Mouse (Mus musculus) kidney, embryonic 15.5 days (tissue): ENCODE measurements around the gene Stx11. TPM values are rescaled to one million over a fixed set of nuclear protein-coding genes. Genes with fewer than 3 reads are reported as not detected.

ENCODE experiments used
- ATAC-seq: fragments of 200-750 bp; cut with Nextera tagmentation; replicated peaks from 2 replicates; pipeline ENCODE4 v1.8.0; 2017; ENCODE audit warnings: moderate TSS enrichment; ENCODE audit not compliant: low FRiP score
- H3K27ac ChIP-seq: fragments of 300-500 bp; sonication (generic); 2 replicates; pipeline ENCODE4 v1.5.1; 2015; ENCODE audit warnings: mild to moderate bottlenecking, inconsistent platforms
- H3K27me3 ChIP-seq: fragments of 300-500 bp; sonication (generic); 2 replicates; pipeline ENCODE4 v1.6.1; 2015; ENCODE audit warnings: inconsistent platforms
- H3K36me3 ChIP-seq: fragments of 300-500 bp; sonication (generic); 2 replicates; pipeline ENCODE4 v1.6.1; 2015; ENCODE audit warnings: inconsistent platforms
- H3K4me1 ChIP-seq: fragments of 300-500 bp; sonication (generic); 2 replicates; pipeline ENCODE4 v1.6.1; 2015; ENCODE audit warnings: inconsistent platforms
- H3K4me2 ChIP-seq: fragments of 300-500 bp; sonication (generic); 2 replicates; pipeline ENCODE4 v1.6.1; 2015; ENCODE audit warnings: moderate library complexity, mild to moderate bottlenecking, inconsistent platforms
- H3K4me3 ChIP-seq: fragments of 300-500 bp; sonication (generic); replicated peaks from 2 replicates; pipeline ENCODE4 v1.5.1; 2015; ENCODE audit warnings: mild to moderate bottlenecking, inconsistent platforms
- H3K9ac ChIP-seq: fragments of 300-500 bp; sonication (generic); 2 replicates; pipeline ENCODE4 v1.6.1; 2015; ENCODE audit warnings: mild to moderate bottlenecking, inconsistent platforms
- H3K9me3 ChIP-seq: fragments of 300-500 bp; sonication (generic); replicated peaks from 2 replicates; pipeline ENCODE4 v1.6.1; 2016; ENCODE audit warnings: inconsistent platforms
- WGBS: fragments of 180-500 bp; shearing (Covaris S2); methylation state at CpG from one replicate; pipeline ENCODE4 v1.1.7; 2015; ENCODE audit warnings: mixed read lengths; 5-methylcytosine and 5-hydroxymethylcytosine counted together
- polyA plus RNA-seq: library from polyadenylated mRNA; unstranded; fragments of >200 nt; fragmentation: Nextera tagmentation; extraction: Ambion mirVana; gene quantifications from 2 replicates; pipeline ENCODE4 v1.2.1, GENCODE M21; 2015

Stx11 gene
- polyA plus RNA-seq, 1 experiment from 2014 or later = 2.2 TPM

DNA sequence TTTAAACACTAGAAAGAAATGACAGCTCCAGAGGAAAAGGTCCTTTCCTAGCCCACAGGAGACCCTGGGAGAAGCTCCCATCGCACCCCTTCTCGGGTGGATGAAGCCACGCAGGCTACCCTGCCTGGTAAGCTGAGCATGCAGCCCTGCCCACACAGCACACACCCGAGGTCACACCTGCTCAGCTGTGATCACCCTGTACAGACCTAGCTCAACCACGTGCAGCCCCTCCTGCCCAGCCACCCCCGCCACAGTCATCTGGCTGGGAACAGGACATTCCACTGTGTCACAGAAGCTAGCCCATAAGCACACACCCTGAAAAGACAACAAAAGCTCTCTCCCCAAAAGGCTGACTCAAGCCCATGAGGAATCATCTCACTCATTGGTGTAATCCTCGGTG, 14.8 kb downstream of the Stx11 start:
- no peak overlapping the region for H3K9ac ChIP-seq
- ATAC-seq = no peak
- 62% methylated on average over 7 of the region's 7 CpGs for WGBS
- no peak overlapping the region for H3K4me2 ChIP-seq
- H3K4me3 ChIP-seq = no peak overlapping the region
- no peaks in the 10 kb centered on the region for H3K4me1 ChIP-seq
- no peaks in the 10 kb centered on the region for H3K36me3 ChIP-seq
- no peak overlapping the region for H3K27ac ChIP-seq
- H3K27me3 ChIP-seq = peaks cover 1% of the 10 kb centered on the region; the same call in 1 of the 2 replicates
- H3K9me3 ChIP-seq = no peaks in the 10 kb centered on the region

DNA sequence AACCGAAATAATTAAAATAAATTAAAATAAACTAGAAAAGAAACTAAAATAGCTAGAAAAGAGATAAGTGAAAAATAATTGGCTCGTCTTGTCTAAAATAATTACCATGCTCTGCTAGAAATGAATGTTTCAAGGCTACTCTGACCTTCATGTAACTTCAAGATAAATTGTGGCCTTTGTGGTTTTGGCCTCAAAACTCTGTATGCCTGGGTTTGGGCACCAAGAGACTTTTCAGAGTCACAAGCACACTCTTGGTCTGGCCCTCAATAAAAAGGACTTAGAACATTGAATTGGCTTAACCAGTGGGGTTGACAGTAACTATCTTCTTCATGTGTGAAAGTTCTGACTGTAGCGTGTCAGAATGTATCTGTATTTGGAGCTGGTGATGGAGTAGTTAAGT, 16.5 kb downstream of the Stx11 start:
- Histone ChIP-seq H3K4me3 (no peak overlapping the region), H3K4me1 (no peaks in the 10 kb centered on the region), H3K36me3 (no peaks in the 10 kb centered on the region), H3K9me3 (no peaks in the 10 kb centered on the region), H3K27me3 (peaks cover 11% of the 10 kb centered on the region), H3K27ac (no peak overlapping the region), H3K4me2 (no peak overlapping the region), H3K9ac (no peak overlapping the region)
- no peak for ATAC-seq
- 92% methylated on average over 3 of the region's 3 CpGs for WGBS

DNA sequence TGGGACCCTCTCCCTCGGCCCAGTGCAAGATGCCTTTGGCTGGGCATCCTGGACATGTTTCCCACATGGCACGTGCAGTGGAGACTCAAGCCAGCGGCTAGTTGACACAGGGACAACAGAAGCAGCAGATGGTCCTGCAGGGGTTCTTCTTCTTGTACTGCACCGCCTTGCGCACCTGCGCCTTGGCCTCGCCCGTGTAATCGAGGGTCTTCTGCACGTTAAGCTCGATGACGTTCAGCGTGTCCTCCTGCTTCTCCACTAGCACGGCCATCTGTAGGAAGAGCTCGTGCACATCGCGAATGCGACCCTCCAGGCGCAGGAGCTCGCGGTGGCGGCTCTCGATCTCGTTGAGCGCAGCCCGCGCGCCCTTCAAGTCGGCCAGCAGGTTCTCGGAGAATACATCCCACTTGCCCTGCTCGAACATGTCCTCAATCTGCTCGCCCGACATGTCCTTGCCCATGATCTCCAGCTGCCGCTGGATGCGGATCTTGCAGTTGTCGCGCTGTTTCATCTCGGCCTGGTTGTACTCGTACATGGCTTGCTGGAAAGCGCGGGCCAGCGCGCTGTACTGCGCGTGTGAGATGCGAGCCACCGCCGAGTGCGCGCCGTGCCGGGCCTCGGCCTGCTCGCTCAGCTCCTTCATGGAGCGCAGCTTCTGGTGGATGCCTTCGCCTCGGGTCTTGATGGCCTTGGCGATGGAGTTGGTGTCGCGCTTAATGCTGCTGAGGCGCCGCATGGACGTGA, 22.9 kb downstream of the Stx11 start:
- 12% methylated on average over 63 of the region's 63 CpGs for WGBS
- peaks cover 10% of the 10 kb centered on the region for H3K4me1 ChIP-seq
- ATAC-seq = peak; percentile 91
- H3K4me2 ChIP-seq = peak overlapping the region; percentile 86
- peak overlapping the region; percentile 29; the same call in 1 of the 2 replicates for H3K9ac ChIP-seq
- peak overlapping the region; percentile 46 for H3K4me3 ChIP-seq
- no peaks in the 10 kb centered on the region for H3K36me3 ChIP-seq
- no peak overlapping the region for H3K27ac ChIP-seq
- no peaks in the 10 kb centered on the region for H3K9me3 ChIP-seq
- H3K27me3 ChIP-seq = peaks cover 44% of the 10 kb centered on the region

DNA sequence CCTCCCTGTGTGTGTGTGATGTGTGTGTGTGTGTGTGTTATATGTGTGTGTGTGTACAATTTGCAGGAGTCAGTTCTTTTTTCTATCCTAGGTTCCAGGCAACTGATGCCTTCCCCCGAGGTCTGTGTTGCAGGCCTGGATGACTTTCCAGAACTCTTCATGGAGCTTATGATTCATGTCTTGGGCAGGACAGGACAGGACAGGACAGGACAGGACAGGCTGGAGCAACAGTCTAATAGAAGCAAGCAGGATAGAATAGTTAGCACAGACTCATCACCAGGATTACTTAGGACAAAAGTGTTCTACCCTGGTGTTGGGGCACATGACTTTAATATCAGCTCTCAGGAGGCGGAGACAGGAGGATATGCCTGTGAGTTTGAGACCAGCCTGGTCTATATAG, 25.3 kb downstream of the Stx11 start:
- H3K36me3 ChIP-seq = no peaks in the 10 kb centered on the region
- WGBS = 82% methylated on average over 2 of the region's 2 CpGs
- H3K4me2 ChIP-seq = no peak overlapping the region
- H3K9me3 ChIP-seq = no peaks in the 10 kb centered on the region
- no peak overlapping the region for H3K27ac ChIP-seq
- peaks cover 10% of the 10 kb centered on the region for H3K4me1 ChIP-seq
- no peak overlapping the region for H3K9ac ChIP-seq
- H3K4me3 ChIP-seq = no peak overlapping the region
- peaks cover 38% of the 10 kb centered on the region for H3K27me3 ChIP-seq
- ATAC-seq = no peak

DNA sequence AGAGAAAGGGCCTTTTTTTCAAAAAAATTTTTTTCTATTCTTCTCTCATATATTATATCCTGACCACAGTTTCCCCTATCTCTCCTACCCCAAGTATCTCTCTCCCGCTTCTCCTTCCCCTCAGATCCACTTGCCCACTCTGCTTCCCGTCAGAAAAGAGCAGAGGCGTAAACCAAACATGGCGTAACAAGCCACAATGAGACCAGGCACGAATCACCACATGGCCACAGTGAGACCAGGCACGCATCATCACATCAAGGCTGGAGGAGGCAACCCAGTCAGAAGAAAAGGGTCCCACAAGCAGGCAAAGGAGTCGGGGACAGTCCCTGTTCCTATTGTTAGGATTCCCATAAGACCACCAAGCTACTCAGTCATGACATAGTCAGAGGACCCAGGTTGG, 28.0 kb downstream of the Stx11 start:
- no peak for ATAC-seq
- H3K4me2 ChIP-seq = no peak overlapping the region
- no peaks in the 10 kb centered on the region for H3K9me3 ChIP-seq
- peaks cover 5% of the 10 kb centered on the region for H3K4me1 ChIP-seq
- WGBS = 92% methylated on average over 7 of the region's 7 CpGs
- H3K36me3 ChIP-seq = no peaks in the 10 kb centered on the region
- H3K4me3 ChIP-seq = no peak overlapping the region
- H3K9ac ChIP-seq = no peak overlapping the region
- peaks cover 18% of the 10 kb centered on the region for H3K27me3 ChIP-seq
- H3K27ac ChIP-seq = no peak overlapping the region

DNA sequence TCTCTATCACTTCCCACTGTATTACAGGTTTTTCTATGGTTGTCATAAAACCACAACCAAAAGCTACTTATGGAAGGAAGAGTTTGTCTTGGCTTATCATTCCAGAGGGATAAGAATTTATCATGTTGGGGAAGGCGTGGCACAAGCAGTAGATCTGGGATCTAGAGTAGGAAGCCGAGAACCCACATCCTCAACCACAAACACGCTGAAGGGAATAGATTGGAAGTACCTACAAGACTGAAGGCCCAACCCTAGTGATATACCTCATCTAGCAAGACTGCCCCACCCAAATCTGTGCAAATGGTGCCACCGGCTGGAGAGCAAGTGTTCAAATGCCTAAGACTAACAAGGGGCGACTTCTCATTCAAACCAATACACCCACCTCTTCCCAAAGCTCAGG, 28.5 kb downstream of the Stx11 start:
- Histone ChIP-seq H3K4me3 (no peak overlapping the region), H3K4me1 (no peaks in the 10 kb centered on the region), H3K9ac (no peak overlapping the region), H3K36me3 (no peaks in the 10 kb centered on the region), H3K27ac (no peak overlapping the region), H3K9me3 (no peaks in the 10 kb centered on the region), H3K27me3 (peaks cover 13% of the 10 kb centered on the region), H3K4me2 (no peak overlapping the region)
- no peak for ATAC-seq
- WGBS = 89% methylated on average over 5 of the region's 5 CpGs

DNA sequence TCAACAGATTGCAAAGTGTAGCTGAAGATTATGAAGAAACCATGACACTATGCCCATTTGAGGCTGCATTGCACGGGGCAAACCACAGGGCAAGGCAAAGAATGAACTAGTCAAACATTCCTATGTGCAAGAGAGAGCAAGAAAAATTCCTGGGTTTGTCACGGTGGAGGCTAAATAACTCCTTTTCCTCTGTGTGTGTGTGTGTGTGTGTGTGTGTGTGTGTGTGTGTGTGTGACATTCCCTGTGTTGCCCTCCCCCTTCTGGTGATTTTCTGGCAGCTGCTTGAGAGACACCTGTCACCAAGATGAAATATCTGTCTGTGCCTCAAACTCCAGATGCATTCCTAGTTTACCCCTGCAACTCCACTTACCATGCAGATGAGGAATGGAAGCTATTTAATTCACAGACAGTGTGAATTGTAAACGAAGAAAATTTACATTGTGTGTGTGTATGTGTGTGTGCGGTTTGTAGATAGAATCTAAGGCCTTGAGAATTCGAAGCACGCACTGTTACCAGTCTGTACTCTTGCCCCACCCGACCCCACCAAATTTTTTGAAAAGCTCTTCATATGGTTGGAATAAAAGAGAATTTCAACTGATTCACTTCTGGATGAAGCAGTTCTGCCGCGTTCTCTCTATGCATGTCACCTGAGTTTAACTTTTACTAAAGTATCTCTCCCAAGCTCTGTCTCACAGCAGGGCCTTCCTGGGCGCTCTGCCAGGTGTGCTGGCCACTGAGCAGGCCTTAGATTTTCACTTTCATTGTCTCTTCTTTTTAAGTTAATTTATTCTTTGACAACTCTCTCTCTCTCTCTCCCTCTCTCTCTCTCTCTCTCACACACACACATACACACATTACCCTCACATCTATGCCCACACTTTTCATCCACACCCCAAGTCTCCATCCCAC, 32.4 kb downstream of the Stx11 start:
- H3K27ac ChIP-seq = no peak overlapping the region
- H3K27me3 ChIP-seq = no peaks in the 10 kb centered on the region
- H3K9me3 ChIP-seq = no peaks in the 10 kb centered on the region
- H3K4me2 ChIP-seq = no peak overlapping the region
- H3K4me1 ChIP-seq = no peaks in the 10 kb centered on the region
- 63% methylated on average over 10 of the region's 10 CpGs for WGBS
- ATAC-seq = no peak
- no peak overlapping the region for H3K9ac ChIP-seq
- no peaks in the 10 kb centered on the region for H3K36me3 ChIP-seq
- no peak overlapping the region for H3K4me3 ChIP-seq

DNA sequence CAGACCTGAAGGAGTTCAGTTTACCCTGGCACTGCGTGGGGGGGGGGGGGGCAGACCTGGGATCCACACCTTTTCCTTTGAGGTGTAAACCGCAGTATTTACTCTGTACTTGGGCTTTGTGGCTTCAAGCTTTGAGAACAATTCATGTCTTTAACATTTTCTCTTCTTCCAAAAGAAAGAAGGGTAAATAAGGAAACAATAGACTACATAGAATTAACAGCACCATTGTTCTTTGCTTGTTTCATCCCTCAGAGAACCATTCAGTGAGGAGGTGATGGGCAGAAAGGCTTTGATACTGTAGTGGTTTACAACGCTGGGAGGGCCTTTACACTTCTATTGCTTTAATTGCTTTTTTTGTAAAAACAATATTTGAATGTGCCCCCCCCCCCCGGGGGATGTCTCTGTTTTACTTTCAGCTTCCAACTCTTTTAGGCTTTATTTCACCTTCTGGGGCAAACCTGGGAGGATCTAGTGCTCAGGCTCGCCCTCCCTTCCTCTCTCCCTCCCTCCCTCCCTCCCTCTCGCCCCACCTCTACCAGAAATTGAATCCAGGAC, 33.7 kb downstream of the Stx11 start:
- no peaks in the 10 kb centered on the region for H3K9me3 ChIP-seq
- ATAC-seq = no peak
- H3K4me1 ChIP-seq = no peaks in the 10 kb centered on the region
- no peak overlapping the region for H3K27ac ChIP-seq
- H3K36me3 ChIP-seq = no peaks in the 10 kb centered on the region
- H3K4me3 ChIP-seq = no peak overlapping the region
- no peaks in the 10 kb centered on the region for H3K27me3 ChIP-seq
- no peak overlapping the region for H3K9ac ChIP-seq
- WGBS = 27% methylated on average over 6 of the region's 6 CpGs
- no peak overlapping the region for H3K4me2 ChIP-seq

DNA sequence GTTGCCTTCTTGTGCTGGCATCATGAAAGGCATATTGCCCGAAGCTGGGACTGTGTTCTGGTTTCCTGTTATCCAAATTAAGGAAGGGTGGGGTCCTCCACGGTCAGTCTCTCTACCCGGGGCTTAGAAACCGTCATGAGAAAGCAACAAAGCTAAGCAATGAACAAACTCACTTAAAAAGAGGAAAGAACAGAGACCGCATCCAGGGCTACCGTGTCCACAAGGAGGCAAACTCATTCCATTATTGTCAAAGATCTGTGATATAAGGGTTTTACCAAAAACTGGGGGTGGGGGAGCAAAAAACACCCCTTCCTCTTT, 34.3 kb downstream of the Stx11 start:
- H3K36me3 ChIP-seq = no peaks in the 10 kb centered on the region
- H3K9me3 ChIP-seq = no peaks in the 10 kb centered on the region
- 56% methylated on average over 6 of the region's 6 CpGs for WGBS
- no peak overlapping the region for H3K4me3 ChIP-seq
- H3K4me2 ChIP-seq = no peak overlapping the region
- no peak overlapping the region for H3K27ac ChIP-seq
- H3K9ac ChIP-seq = no peak overlapping the region
- H3K27me3 ChIP-seq = no peaks in the 10 kb centered on the region
- ATAC-seq = no peak
- no peaks in the 10 kb centered on the region for H3K4me1 ChIP-seq

DNA sequence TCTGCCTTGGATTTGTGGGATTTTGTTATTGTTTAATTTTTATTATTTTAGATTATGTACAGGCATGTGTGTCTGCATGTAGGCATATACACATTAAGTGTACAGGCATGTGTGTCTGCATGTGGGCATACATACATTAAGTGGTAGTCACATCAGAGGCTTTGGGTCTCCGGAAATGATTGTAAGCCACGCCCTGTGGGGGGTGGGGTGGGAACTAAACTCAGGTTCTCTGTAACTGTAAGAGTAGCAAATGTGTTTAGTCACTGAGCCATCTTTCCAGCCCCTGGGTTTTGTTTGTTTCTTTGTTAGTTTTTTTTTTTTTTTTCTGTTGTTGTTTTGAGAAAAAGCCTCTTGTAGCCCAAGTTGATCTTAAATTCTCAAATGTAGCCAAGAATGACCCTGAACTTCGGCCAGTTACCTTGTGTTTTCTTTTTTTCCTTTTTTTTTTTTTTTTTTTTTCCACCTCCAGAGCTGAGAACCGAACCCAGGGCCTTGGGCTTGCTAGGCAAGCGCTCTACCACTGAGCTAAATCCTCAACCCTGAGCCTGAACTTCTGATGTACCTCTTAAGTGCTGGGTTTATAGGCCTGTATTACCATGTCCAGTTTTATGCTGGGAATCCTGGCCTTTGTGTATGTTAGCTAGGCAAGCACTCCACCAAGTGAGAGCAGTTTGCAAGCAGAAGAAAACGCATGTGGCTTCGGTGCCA, 34.8 kb downstream of the Stx11 start:
- Histone ChIP-seq H3K9me3 (no peaks in the 10 kb centered on the region), H3K4me2 (no peak overlapping the region), H3K27ac (no peak overlapping the region), H3K4me3 (no peak overlapping the region), H3K27me3 (no peaks in the 10 kb centered on the region), H3K9ac (no peak overlapping the region), H3K36me3 (no peaks in the 10 kb centered on the region), H3K4me1 (no peaks in the 10 kb centered on the region)
- ATAC-seq = no peak
- 87% methylated on average over 7 of the region's 7 CpGs for WGBS

DNA sequence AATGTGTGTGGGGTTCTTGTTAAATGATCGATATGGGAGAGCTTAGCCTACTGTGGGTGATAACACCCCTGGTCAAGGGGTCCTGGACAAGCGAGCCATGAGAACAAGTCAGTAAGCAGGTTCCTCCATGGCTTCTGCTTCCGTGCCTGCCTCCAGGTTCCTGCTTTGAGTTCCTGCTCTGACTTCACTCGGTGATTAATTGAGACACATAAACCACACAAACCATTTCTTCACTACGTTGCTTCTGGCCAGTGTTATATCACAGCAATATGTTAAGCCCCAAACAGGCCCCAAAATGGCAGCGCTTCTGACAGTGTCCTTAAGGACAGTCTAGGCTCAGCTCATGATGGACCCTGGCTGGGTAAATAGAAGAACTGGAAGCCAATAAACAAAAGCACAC, 35.9 kb downstream of the Stx11 start:
- no peak overlapping the region for H3K27ac ChIP-seq
- WGBS = 73% methylated on average over 6 of the region's 6 CpGs
- H3K36me3 ChIP-seq = no peaks in the 10 kb centered on the region
- no peak for ATAC-seq
- peaks cover 6% of the 10 kb centered on the region for H3K4me1 ChIP-seq
- no peak overlapping the region for H3K9ac ChIP-seq
- no peak overlapping the region for H3K4me3 ChIP-seq
- no peaks in the 10 kb centered on the region for H3K9me3 ChIP-seq
- H3K27me3 ChIP-seq = no peaks in the 10 kb centered on the region
- no peak overlapping the region for H3K4me2 ChIP-seq
